8 mouse cellular contexts compared by ENCODE assay signal in the genomic region with DNA sequence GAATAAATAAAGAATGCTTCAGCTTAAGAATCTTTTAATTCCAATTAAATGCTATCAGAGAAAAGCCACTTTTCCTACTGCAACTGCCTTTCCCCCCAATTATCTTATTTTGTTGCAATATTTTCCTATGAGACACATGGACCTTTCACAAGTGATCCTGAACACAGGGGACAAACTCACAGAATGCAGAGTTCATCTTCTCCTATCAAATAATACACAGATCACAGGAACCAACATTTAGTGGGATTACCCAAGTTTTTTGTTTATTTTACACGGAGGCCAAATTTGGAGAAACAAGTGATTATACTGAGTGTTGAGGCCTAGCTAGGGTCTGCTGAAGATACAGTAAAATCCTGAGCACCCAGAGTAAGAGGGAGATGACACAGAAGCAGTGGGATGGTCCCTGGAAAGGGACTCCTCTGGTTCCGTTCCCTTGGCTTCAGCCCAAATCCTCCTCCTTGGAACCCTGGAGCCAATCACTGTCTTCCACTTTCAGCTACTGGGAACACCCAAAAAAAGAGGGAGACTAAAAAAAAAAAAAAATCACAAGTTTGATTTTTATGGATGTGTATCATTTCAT. TPM values are rescaled to one million over a fixed set of nuclear protein-coding genes. Genes with fewer than 3 reads are reported as not detected.
DNase-seq lines count a peak whose midpoint lies in the region; ATAC-seq and TF ChIP-seq lines count a peak whose summit lies in the region.

No protein-coding gene starts in this region.

- H3K9me3 ChIP-seq in kidney, embryonic 15.5 days (replicated peaks): no peaks in the 10 kb centered on the region

- no peak for ATAC-seq in kidney, embryonic 15.5 days (replicated peaks; ENCODE audit: low FRiP score)

- no peak for TF ChIP-seq CTCF in layer of hippocampus, adult 2 months (conservative IDR thresholded peaks at IDR 0.05)

- no peaks in the 10 kb centered on the region for H3K36me3 ChIP-seq in kidney, embryonic 15.5 days

- no peaks in the 10 kb centered on the region for H3K27me3 ChIP-seq in kidney, embryonic 15.5 days

- no peak overlapping the region for H3K9ac ChIP-seq in kidney, embryonic 15.5 days

- H3K4me3 ChIP-seq in layer of hippocampus, adult 2 months: no peak overlapping the region
- no peak overlapping the region for H3K4me3 ChIP-seq in kidney, embryonic 15.5 days (replicated peaks)

- peak overlapping the region; percentile 86 for H3K4me2 ChIP-seq in kidney, embryonic 15.5 days

- peaks cover 40% of the 10 kb centered on the region for H3K4me1 ChIP-seq in kidney, embryonic 15.5 days

- no peak overlapping the region; the same call in 1 of the 2 replicates for H3K27ac ChIP-seq in layer of hippocampus, adult 2 months
- peak overlapping the region; percentile 100 for H3K27ac ChIP-seq in kidney, embryonic 15.5 days

- peak; percentile 38 to 52 for DNase-seq in layer of hippocampus, postnatal 10 days (ENCODE audit: low spot score in 2 of 2)
- no peak for DNase-seq in layer of hippocampus, adult 2 months (ENCODE audit: low spot score in 2 of 2)
- DNase-seq in brain, adult 2 months (ENCODE audit: low read depth, low spot score): peak; percentile 37
- DNase-seq in heart, adult 8-10 months (ENCODE audit: low spot score): peak; percentile 68
- peak; percentile 31 for DNase-seq in retina, embryonic 14.5 days (ENCODE audit: low spot score)
- no peak for DNase-seq in frontal cortex, postnatal 14 days (ENCODE audit: low spot score in 2 of 2)
- DNase-seq in left cerebral cortex, adult 18-20 months (ENCODE audit: low spot score in 2 of 2): no peak

- WGBS in kidney, embryonic 15.5 days: 27% methylated on average over 2 of the region's 2 CpGs

RNA-seq across cellular contexts. Expression of a gene that starts 1.0 kb away (rescaled TPM):
- total RNA-seq in layer of hippocampus, postnatal 10 days (2021): 10 to 100 TPM; 48.8 to 58.2 TPM
- 10 to 100 TPM; 63.6 to 67.6 TPM for total RNA-seq in layer of hippocampus, adult 2 months (2021)
- 10 to 100 TPM; 25.1 to 41.8 (median 30.5) TPM for total RNA-seq in heart, adult 8-10 months (2022)
- 72.9 and 73.1 TPM in 2 replicates for polyA plus RNA-seq in kidney, embryonic 15.5 days (2015; fragmentation: Nextera tagmentation; extraction: Ambion mirVana)
- 10 to 100 TPM; 51.5 to 55.7 TPM for total RNA-seq in left cerebral cortex, adult 18-20 months (2021)

RNA-seq across cellular contexts. Expression of a gene that starts 5.2 kb away (rescaled TPM):
- 10 to 100 TPM; 12.7 to 14.8 TPM for total RNA-seq in layer of hippocampus, postnatal 10 days (2021)
- total RNA-seq in layer of hippocampus, adult 2 months (2021): 10 to 100 TPM; 16.8 to 16.9 TPM
- 1 to 10 TPM; 2.5 to 5.9 (median 3.7) TPM for total RNA-seq in heart, adult 8-10 months (2022)
- polyA plus RNA-seq in kidney, embryonic 15.5 days (2015; fragmentation: Nextera tagmentation; extraction: Ambion mirVana): 10.3 and 11.8 TPM in 2 replicates
- total RNA-seq in left cerebral cortex, adult 18-20 months (2021): 1 to 10 TPM; 7.4 to 8.7 TPM

RNA-seq across cellular contexts. Expression of a gene that starts 16.5 kb away (rescaled TPM):
- 1 to 10 TPM; 3.3 to 3.8 TPM for total RNA-seq in layer of hippocampus, postnatal 10 days (2021)
- total RNA-seq in layer of hippocampus, adult 2 months (2021): 1 to 10 TPM; 4.2 to 4.3 TPM
- 1 to 10 TPM; 3.5 to 7.3 (median 5.5) TPM for total RNA-seq in heart, adult 8-10 months (2022)
- polyA plus RNA-seq in kidney, embryonic 15.5 days (2015; fragmentation: Nextera tagmentation; extraction: Ambion mirVana): 12.0 and 15.1 TPM in 2 replicates
- total RNA-seq in left cerebral cortex, adult 18-20 months (2021): 1 to 10 TPM; 2.9 to 5.6 TPM

RNA-seq across cellular contexts. Expression of a gene that starts 57.3 kb away (rescaled TPM):
- not detected for total RNA-seq in layer of hippocampus, postnatal 10 days (2021)
- not detected for total RNA-seq in layer of hippocampus, adult 2 months (2021)
- not detected for total RNA-seq in heart, adult 8-10 months (2022)
- not detected in 2 replicates for polyA plus RNA-seq in kidney, embryonic 15.5 days (2015; fragmentation: Nextera tagmentation; extraction: Ambion mirVana)
- not detected for total RNA-seq in left cerebral cortex, adult 18-20 months (2021)

Comparison
In these comparisons a context has a peak if more than half of its experiments do, and no peak if none do; other contexts are left out.
1. DNase-seq: peak in layer of hippocampus, postnatal 10 days (2 of 2), brain, adult 2 months (single experiment), heart, adult 8-10 months (single experiment) and retina, embryonic 14.5 days (single experiment); none in layer of hippocampus, adult 2 months (0 of 2), frontal cortex, postnatal 14 days (0 of 2) and left cerebral cortex, adult 18-20 months (0 of 2).